Mouse (Mus musculus): ENCODE measurements around the gene Ak8. TPM values are rescaled to one million over a fixed set of nuclear protein-coding genes. Genes with fewer than 3 reads are reported as not detected.
A peak's percentile ranks its signal among the peaks of the same experiment; 100 is the strongest.

Ak8 gene
- total and polyA plus RNA-seq, 3 experiments, result 0.59 TPM; not detected in 2

DNA sequence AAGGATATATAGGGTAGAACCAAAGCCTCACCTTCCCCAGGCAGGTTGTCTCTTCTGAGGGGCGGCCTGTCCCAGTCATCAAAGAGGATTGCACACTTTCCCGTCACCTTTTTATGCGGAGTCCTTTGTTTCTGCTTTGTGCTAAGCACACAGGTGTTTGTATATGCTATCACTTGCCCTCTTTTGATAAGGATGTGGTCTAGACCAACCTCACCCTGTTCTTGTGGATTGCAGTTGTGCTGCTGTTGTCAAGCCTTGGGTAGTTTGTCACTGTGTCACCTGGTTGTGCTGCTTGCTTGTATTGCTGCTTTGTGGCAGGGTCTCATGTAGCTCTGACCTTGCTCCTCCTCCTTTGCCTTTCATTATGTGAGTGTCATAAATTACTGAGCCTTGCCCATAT is 152.6 kb downstream of the Ak8 start:
- intact Hi-C loops (cut with DNase I), result no loop called here
- no peaks in the 10 kb centered on the region for H3K36me3 ChIP-seq (ENCODE audit: control insufficient read depth, insufficient read depth, low read length)
- H3K27ac ChIP-seq, result no peak overlapping the region

GRCm38 (mm10) chr2:28855773-28856172 is 155.8 kb downstream of the Ak8 start:
- WGBS, result 79% methylated on average over 2 of the region's 2 CpGs
- H3K27me3 ChIP-seq (ENCODE audit: control insufficient read depth, insufficient read depth, low read length), result no peaks in the 10 kb centered on the region

More for the DNA sequence above, 152.6 kb downstream of the Ak8 start:
- 89% methylated on average over 3 of the region's 3 CpGs for WGBS
- no peak for DNase-seq
- Histone ChIP-seq H3K27me3 (ENCODE audit: control insufficient read depth, insufficient read depth, low read length) (no peaks in the 10 kb centered on the region), H3K9ac (ENCODE audit: low read depth, low read length) (no peak overlapping the region), H3K79me2 (replicated peaks; ENCODE audit: control insufficient read depth, insufficient read depth, low read length) (no peaks in the 10 kb centered on the region), H3K4me3 (no peak overlapping the region), H3K4me1 (ENCODE audit: control insufficient read depth, insufficient read depth, low read length) (no peaks in the 10 kb centered on the region)
- no peak for TF ChIP-seq EP300 (IDR thresholded peaks at IDR 0.05; ENCODE audit: insufficient read depth, low read depth, low read length)
- TF ChIP-seq CTCF (IDR thresholded peaks at IDR 0.05), result no peak
- TF ChIP-seq POLR2A (IDR thresholded peaks at IDR 0.05; ENCODE audit: insufficient read depth, low read depth, low read length), result no peak

DNA sequence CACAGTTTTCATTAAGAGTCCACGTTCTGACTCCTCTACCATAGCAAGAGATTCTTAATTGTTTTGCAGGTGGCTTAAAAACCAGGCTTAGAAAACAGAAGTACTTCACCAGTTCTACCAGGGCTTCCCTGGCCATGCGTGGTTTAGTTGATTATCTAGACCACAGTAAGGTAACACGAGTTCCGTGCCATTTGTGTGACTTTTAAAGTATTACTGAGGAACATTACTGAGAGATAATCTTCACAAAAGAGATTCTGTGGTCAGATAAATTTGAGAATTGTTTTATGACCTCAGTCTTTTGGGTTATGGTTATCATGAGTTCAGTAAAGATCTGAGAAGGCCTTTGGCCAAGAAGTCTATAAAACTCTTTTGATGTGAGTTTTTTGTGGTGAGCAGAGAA is 159.3 kb downstream of the Ak8 start:
- DNase-seq, result no peak
- intact Hi-C loops (cut with DNase I), result no loop called here

More at GRCm38 (mm10) chr2:28855773-28856172, 155.8 kb downstream of the Ak8 start:
- TF ChIP-seq EP300 (IDR thresholded peaks at IDR 0.05; ENCODE audit: insufficient read depth, low read depth, low read length) (no peak), POLR2A (IDR thresholded peaks at IDR 0.05; ENCODE audit: insufficient read depth, low read depth, low read length) (no peak), CTCF (IDR thresholded peaks at IDR 0.05) (peak; percentile 38)
- no peak overlapping the region for H3K4me3 ChIP-seq
- intact Hi-C loops (cut with DNase I), result no loop called here
- H3K4me1 ChIP-seq (ENCODE audit: control insufficient read depth, insufficient read depth, low read length), result no peaks in the 10 kb centered on the region
- H3K27ac ChIP-seq, result no peak overlapping the region
- no peaks in the 10 kb centered on the region for H3K36me3 ChIP-seq (ENCODE audit: control insufficient read depth, insufficient read depth, low read length)
- no peaks in the 10 kb centered on the region for H3K79me2 ChIP-seq (replicated peaks; ENCODE audit: control insufficient read depth, insufficient read depth, low read length)
- DNase-seq, result no peak
- no peak overlapping the region for H3K9ac ChIP-seq (ENCODE audit: low read depth, low read length)

DNA sequence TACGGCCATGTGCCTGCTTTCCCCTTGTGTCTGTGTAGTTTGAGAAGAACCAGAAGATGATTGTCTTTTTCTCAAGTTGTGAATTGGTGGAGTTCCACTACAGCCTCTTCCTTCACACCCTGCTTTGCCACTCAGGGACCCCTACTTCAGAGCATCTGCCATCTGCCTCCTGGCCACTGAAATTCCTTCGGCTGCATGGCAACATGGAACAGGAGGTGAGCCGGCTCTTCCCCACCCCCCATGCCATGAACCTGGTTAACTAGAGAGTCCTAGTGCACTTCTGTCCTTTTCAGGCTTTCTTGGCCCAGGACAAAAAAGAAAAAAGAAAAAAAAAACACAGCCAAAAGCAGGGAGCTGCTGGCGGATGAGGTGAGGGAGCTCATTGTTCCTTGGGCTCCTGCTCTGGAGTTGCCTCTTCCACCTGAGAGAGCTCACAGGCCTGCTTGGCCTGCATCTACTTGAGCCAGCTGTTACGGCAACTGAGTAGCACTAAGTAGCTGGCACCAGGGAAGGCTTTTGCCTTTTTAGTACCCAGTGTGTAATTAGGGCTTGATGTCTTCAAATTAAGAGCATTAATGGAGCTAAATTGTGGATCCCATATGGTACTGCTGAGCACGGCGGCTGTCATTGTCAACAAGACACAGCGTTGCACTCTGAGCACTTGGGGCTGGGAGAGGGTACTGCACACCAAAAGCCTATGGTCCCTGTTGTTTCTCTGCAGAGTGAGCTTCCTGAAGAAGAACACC is 160.9 kb downstream of the Ak8 start:
- H3K4me1 ChIP-seq (ENCODE audit: control insufficient read depth, insufficient read depth, low read length), result no peaks in the 10 kb centered on the region
- no peak overlapping the region for H3K27ac ChIP-seq
- TF ChIP-seq POLR2A (IDR thresholded peaks at IDR 0.05; ENCODE audit: insufficient read depth, low read depth, low read length) (no peak), EP300 (IDR thresholded peaks at IDR 0.05; ENCODE audit: insufficient read depth, low read depth, low read length) (no peak), CTCF (IDR thresholded peaks at IDR 0.05) (no peak)
- intact Hi-C loops (cut with DNase I), result no loop called here
- no peak overlapping the region for H3K4me3 ChIP-seq
- over 99% methylated on average over 8 of the region's 8 CpGs for WGBS
- H3K9ac ChIP-seq (ENCODE audit: low read depth, low read length), result no peak overlapping the region
- H3K79me2 ChIP-seq (replicated peaks; ENCODE audit: control insufficient read depth, insufficient read depth, low read length), result no peaks in the 10 kb centered on the region
- no peaks in the 10 kb centered on the region for H3K27me3 ChIP-seq (ENCODE audit: control insufficient read depth, insufficient read depth, low read length)
- DNase-seq, result no peak
- H3K36me3 ChIP-seq (ENCODE audit: control insufficient read depth, insufficient read depth, low read length), result no peaks in the 10 kb centered on the region

More for the DNA sequence above, 159.3 kb downstream of the Ak8 start:
- H3K9ac ChIP-seq (ENCODE audit: low read depth, low read length), result no peak overlapping the region
- TF ChIP-seq EP300 (IDR thresholded peaks at IDR 0.05; ENCODE audit: insufficient read depth, low read depth, low read length) (no peak), CTCF (IDR thresholded peaks at IDR 0.05) (no peak)
- no peaks in the 10 kb centered on the region for H3K4me1 ChIP-seq (ENCODE audit: control insufficient read depth, insufficient read depth, low read length)
- no peak overlapping the region for H3K4me3 ChIP-seq
- H3K27ac ChIP-seq, result no peak overlapping the region
- WGBS, result 95% methylated on average over 4 of the region's 4 CpGs
- H3K27me3 ChIP-seq (ENCODE audit: control insufficient read depth, insufficient read depth, low read length), result no peaks in the 10 kb centered on the region
- no peaks in the 10 kb centered on the region for H3K79me2 ChIP-seq (replicated peaks; ENCODE audit: control insufficient read depth, insufficient read depth, low read length)
- H3K36me3 ChIP-seq (ENCODE audit: control insufficient read depth, insufficient read depth, low read length), result no peaks in the 10 kb centered on the region

Small RNA genes within 50 kb of the gene (microRNA-seq; reads per million reads assigned to microRNA genes)
- 0 reads per million in 2 experiments for gene Mir3088

Other genes starting within 250 kb of the Ak8 start
- not detected for gene 1700007K13Rik, start 233.8 kb upstream of the Ak8 start, total RNA-seq (2021)
- gene 1700007K13Rik, start 233.8 kb upstream of the Ak8 start, polyA plus RNA-seq (2012; rRNA removed), result 0.94 TPM in 1 of 2 replicates, not detected in the other
- 10 to 100 TPM; 42.1 to 43.0 TPM for gene Mrps2, start 232.1 kb upstream of the Ak8 start, total RNA-seq (2021)
- gene Mrps2, start 232.1 kb upstream of the Ak8 start, polyA plus RNA-seq (2012; rRNA removed), result 47.8 and 68.2 TPM in 2 replicates
- gene Gbgt1, start 203.3 kb upstream of the Ak8 start, total RNA-seq (2021), result 1 to 10 TPM; 1.8 to 2.1 TPM
- gene Gbgt1, start 203.3 kb upstream of the Ak8 start, polyA plus RNA-seq (2012; rRNA removed), result 1.3 and 2.2 TPM in 2 replicates
- gene Gm10134, start 194.1 kb upstream of the Ak8 start, total RNA-seq (2021), result 1 to 10 TPM; 1.0 to 1.7 TPM
- gene Gm10134, start 194.1 kb upstream of the Ak8 start, polyA plus RNA-seq (2012; rRNA removed), result 0.47 TPM in 1 of 2 replicates, not detected in the other
- gene Ralgds, start 187.0 kb upstream of the Ak8 start, total RNA-seq (2021), result 10 to 100 TPM in 1 of 2 experiments, 1 to 10 TPM in 1; 9.7 to 12.2 TPM
- gene Ralgds, start 187.0 kb upstream of the Ak8 start, polyA plus RNA-seq (2012; rRNA removed), result 19.5 and 24.8 TPM in 2 replicates
- gene Cel, start 136.8 kb upstream of the Ak8 start, total RNA-seq (2021), result not detected
- not detected in 2 replicates for gene Cel, start 136.8 kb upstream of the Ak8 start, polyA plus RNA-seq (2012; rRNA removed)
- 10 to 100 TPM; 11.0 to 12.2 TPM for gene Gtf3c5, start 116.4 kb upstream of the Ak8 start, total RNA-seq (2021)
- gene Gtf3c5, start 116.4 kb upstream of the Ak8 start, polyA plus RNA-seq (2012; rRNA removed), result 14.3 and 21.9 TPM in 2 replicates
- gene Gfi1b, start 78.2 kb upstream of the Ak8 start, total RNA-seq (2021), result not detected
- gene Gfi1b, start 78.2 kb upstream of the Ak8 start, polyA plus RNA-seq (2012; rRNA removed), result 0.12 TPM in 2 replicates
- 10 to 100 TPM; 24.9 to 29.3 TPM for gene Tsc1, start 58.9 kb upstream of the Ak8 start, total RNA-seq (2021)
- 11.5 and 22.7 TPM in 2 replicates for gene Tsc1, start 58.9 kb upstream of the Ak8 start, polyA plus RNA-seq (2012; rRNA removed)
- gene Spaca9, start 437 bp upstream of the Ak8 start, total RNA-seq (2021), result not detected
- 0.50 and 1.7 TPM in 2 replicates for gene Spaca9, start 437 bp upstream of the Ak8 start, polyA plus RNA-seq (2012; rRNA removed)
- 10 to 100 TPM; 16.7 to 18.4 TPM for gene Gtf3c4, start 140.2 kb downstream of the Ak8 start, total RNA-seq (2021)
- gene Gtf3c4, start 140.2 kb downstream of the Ak8 start, polyA plus RNA-seq (2012; rRNA removed), result 4.5 and 9.6 TPM in 2 replicates
- gene Ddx31, start 140.2 kb downstream of the Ak8 start, total RNA-seq (2021), result 1 to 10 TPM; 4.1 to 4.5 TPM
- gene Ddx31, start 140.2 kb downstream of the Ak8 start, polyA plus RNA-seq (2012; rRNA removed), result 1.5 and 2.0 TPM in 2 replicates
- gene Barhl1, start 216.5 kb downstream of the Ak8 start, total RNA-seq (2021), result not detected
- not detected in 2 replicates for gene Barhl1, start 216.5 kb downstream of the Ak8 start, polyA plus RNA-seq (2012; rRNA removed)